Mouse (Mus musculus) gonadal fat pad, adult 2 months (tissue): ENCODE measurements around the gene Ercc5. TPM values are rescaled to one million over a fixed set of nuclear protein-coding genes. Genes with fewer than 3 reads are reported as not detected.

Experiments
- DNase-seq: peaks from one replicate; pipeline ENCODE4 v3.0.0-alpha.2; 2012; ENCODE audit warnings: low read depth
- polyA plus RNA-seq: library from polyadenylated mRNA; depleted of rRNA; stranded (reverse); fragments of >200 nt; gene quantifications from 2 replicates; pipeline ENCODE4 v1.2.3, GENCODE M21; 2012; rRNA removed

Ercc5 gene
- 5.6 and 7.7 TPM in 2 replicates for polyA plus RNA-seq

DNA sequence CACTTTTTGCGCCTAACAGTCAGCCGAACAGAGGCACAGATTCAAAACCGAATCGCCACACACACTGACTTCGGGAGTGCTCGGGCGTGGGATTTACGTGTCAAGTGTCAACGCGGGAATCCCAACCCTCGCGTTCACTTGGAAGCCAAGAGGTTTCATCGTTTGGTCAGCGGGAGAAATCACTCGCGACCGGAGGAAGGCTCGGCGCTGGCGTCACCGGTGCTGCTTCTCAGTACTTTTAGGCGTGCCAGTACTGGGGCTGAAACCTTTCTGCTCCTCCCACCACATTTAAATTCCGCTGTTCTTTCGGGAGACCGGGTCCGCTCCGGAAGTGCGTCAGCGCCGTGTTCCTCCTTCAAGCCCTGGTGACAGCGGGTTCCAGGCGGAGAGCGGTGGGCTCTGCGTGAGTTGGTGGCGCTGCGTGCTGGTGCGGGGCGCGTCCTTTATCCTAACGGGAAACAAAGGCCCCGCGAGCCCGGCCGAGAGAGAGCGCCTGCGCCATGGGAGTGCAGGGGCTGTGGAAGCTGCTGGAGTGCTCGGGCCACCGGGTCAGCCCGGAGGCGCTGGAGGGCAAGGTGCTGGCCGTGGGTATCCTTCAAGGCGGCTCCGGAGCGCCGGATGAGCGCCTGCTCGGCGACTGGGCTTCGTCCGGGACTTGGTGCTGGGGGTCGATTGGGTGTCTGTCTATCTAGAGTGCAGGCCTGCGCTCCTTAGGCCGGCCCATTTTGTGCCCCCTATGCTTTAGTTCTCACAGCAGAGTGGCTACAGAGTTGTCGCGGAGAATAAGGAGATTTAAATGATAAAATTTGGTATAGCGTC is at the start of gene Ercc5:
Gene Ercc5 (plus strand): TSS at position 182 of the 819 bp plus-strand sequence.
- no peak for DNase-seq

DNA sequence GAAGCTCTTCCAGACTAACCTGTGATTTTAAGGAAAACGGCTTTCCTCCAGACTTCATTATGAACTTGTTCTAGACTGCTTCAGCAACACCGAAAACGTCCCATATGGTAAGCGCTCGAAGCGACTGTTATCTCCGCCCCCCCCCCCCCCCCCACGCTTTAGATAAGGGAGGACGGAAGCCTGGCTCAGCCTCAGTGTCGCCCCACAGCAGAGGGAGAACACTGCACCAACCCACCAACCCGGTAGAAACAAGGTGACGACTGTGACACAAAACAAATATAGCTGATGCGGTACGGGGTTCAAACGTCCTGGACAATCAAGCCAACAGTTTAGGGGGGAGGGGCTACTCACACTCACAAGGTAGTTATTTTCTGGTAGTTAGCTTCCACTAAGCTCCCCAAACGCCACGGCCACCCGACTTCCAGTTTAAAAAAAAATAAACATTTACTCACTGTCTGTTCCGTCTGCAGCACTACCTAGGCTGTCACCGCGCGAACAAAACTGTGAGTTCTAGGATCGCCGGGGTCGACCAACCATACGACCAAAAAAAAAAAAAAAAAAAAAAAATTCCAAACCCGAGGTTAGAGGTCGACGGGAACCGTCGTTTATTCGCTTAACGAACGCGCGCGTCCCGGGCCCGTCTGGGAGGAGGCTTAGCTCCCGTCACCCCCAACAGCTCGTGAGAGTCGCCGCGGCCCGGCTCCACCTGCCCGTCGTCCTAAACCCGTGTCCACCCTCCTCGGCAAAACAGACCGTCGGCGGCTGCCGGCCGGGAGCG is 45.9 kb upstream of the Ercc5 start:
- no peak for DNase-seq

GRCm38 (mm10) chr1:44102259-44102717 is 45.3 kb upstream of the Ercc5 start, which contains the start of gene Tex30:
TSS of gene Tex30 (minus strand) at chr1:44102441.
- peak; percentile 58 for DNase-seq

DNA sequence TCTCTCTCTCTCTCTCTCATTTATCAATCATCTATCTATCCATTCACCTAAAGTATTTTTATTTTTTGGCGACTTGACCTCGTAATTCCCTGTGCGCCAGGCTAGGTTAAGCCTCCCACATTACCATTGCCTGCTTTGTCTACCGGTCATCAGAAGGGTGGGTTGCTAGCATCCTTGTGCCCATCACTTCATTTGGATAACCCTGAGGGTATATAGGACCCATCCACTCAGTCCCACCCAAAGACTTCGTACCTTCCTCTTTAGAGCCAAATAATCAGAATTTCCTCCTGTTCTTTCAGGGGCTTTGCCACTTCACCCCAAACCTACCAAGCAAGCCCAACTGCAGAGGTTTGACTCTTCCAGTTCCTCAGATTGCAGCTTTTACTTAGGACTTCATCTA is 44.6 kb upstream of the Ercc5 start:
- DNase-seq = no peak

GRCm38 (mm10) chr1:44117571-44117970 is 30.0 kb upstream of the Ercc5 start:
- DNase-seq = no peak

DNA sequence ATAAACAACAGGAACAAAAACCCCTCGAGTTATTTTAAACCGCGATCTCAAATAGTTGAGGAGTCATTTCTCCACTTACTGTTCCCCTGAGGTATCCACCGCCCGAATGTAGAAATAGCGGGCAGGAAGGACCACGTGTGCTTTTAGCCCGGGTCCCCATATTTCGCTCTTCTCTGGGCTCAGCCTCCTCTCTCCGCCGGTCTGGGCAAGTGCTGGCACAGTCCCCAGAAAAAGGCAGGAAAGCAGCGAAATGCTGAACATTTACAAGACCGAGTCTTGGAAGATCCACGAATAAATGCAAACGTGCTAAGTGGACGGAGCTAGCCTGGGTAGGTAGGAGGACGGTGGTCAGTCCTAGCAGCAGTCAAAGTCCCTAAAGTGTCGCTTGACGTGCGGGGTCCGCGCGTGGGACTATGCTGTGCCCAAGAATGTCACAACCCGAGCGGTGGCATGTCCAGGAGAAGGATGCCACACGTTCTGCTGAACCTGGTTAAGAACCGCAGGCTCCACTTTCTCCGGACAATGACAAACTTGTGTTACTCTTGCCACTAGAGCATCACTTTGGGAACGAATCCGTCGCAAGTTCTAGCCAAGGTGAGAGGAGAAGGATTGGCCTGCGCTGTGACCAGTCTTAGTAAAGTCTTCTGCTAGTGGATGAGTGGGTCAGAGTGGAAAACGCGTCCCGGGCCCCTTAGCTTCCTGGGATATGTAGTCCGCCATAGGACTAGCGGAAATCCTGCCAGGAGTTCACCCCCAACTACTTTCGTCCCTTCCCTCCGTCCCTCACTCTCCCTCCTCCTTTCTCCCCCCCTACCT is 29.1 kb upstream of the Ercc5 start, which contains the start of the genes Kdelc1 and Bivm:
Gene Kdelc1 (minus strand): TSS at position 570 of the 816 bp plus-strand sequence.
Gene Bivm (plus strand): TSS at position 719 of the 816 bp plus-strand sequence.
- DNase-seq = peak; percentile 75

GRCm38 (mm10) chr1:44119201-44120073 is 28.1 kb upstream of the Ercc5 start:
- DNase-seq = no peak

- no peak for DNase-seq
These were observed 27.5 kb upstream of the Ercc5 start for GRCm38 (mm10) chr1:44120074-44120406.

DNA sequence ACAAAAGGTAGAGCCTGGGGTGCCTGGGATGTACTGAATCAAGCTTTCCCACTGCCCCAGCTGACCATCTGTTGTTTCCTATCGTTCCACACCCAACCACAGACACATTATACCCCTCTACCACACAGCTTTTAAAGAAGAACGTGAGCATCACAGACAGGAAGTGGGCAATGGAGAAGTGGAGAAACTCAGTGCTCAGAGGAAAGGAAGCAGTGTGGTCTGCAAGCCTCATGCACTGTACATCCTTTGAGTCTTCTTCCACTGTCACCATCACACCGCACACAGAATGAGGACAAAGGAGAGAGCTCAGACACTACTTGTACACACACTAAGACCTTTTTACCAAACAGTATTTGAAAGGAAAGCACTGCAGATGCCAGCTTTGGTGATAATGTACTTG is 25.3 kb upstream of the Ercc5 start:
- no peak for DNase-seq

- DNase-seq = no peak
These were observed 22.0 kb upstream of the Ercc5 start for GRCm38 (mm10) chr1:44125590-44125989.

- DNase-seq = no peak
These were observed 17.5 kb upstream of the Ercc5 start for GRCm38 (mm10) chr1:44129929-44130581.

DNA sequence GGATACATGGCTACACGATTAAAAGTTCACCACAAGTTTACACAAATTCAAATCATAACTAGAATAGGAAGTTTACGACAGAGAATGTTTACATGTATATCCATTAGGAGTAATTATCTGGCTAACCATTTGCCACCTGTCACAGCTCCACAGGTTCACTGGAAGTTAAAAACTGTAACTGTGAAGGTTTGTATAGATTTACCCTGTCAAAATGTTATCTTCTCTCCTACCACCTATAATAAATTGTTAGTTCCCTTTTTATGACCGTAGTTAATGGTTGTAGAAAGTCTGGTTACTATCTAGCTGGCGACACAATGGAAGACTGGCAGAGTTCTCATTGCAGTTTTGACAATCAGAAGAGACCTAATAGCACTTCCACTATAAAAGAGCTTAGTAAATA is 7.3 kb upstream of the Ercc5 start:
- no peak for DNase-seq

- DNase-seq = no peak
These were observed 4.8 kb upstream of the Ercc5 start for GRCm38 (mm10) chr1:44142747-44143146.

- DNase-seq = no peak
These were observed 1.2 kb downstream of the Ercc5 start for GRCm38 (mm10) chr1:44148706-44149105.

DNA sequence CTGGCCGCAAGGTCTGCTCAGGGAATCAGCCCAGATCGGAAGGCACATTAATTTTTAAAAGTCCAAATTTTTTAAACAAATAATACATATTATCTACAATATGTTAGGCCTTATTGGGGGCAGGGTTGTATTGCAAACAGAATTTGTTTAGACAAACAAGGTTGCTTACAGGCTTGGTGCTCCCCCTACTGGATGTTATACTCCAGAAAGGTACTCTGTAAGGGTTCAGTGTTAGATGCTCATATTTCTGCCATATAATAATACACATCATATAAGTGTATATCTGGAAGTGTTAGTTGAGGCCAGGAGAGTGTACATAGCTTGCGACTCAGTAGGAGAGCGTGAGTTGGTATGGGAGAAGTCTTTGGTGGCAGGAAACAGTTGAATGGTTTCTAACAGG is 7.7 kb downstream of the Ercc5 start:
- no peak for DNase-seq

- no peak for DNase-seq
These were observed 10.8 kb downstream of the Ercc5 start for GRCm38 (mm10) chr1:44158317-44158716.

DNA sequence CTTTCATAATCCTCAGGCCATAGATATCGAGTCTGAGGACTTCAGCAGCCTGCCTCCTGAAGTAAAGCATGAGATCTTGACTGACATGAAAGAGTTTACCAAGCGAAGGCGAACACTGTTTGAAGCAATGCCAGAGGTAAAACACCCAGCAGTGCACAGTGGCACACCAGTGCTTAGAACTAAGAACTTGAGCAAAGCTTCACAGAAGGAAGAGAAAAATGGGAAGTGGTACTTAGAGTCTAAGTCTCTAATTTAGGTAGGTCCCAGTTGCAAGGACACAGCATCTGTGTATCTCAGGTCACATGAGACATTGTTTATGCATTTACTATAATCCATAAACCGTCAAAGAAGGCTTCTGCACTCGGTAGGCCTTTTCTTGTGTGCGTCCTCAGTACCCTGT is 14.3 kb downstream of the Ercc5 start:
- DNase-seq = no peak

DNA sequence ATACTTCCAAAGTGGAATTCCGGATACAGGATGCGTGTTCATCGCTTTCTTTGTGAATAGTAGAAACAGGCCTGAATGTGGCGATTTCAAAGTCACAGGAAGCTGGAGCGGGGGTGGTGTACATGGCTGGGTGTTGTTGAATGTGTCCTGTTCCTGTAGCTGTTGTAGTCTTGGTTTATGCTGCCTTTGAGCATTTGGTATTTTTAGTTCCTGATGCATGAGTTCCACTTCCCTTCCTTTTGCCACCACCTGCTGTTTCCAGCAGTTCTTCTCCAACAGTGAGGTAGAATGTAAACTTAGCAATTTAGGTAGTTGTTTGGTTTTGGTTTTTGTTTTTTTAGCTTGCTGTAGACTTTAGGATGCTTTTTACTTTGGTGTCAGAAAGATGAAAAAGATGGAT is 14.8 kb downstream of the Ercc5 start:
- no peak for DNase-seq

GRCm38 (mm10) chr1:44167859-44168383 is 20.4 kb downstream of the Ercc5 start:
- DNase-seq = no peak

DNA sequence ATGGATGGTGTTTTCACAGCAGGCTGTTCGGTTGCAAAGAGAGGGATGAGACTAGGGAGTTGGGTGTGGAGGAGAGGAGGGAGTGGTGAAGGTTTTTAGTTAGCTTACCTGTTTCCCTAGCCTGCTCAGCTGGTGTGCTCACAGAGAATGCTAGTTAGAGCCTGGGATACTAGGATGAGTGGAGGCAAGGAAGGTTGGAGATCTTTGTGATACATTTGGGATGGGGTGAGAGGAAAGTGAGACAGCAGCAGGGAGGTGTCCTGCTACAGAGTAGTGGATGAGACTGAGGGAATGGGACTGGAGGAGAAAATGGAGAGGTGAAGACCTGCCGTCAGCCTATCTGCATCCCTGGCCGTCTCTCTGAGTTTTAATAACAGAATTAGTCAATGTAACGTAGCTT is 25.1 kb downstream of the Ercc5 start:
- no peak for DNase-seq
